Mouse (Mus musculus) ES-E14 (cell line): Measurements from ENCODE around the gene Igfals. TPM values are rescaled to one million over a fixed set of nuclear protein-coding genes. Genes with fewer than 3 reads are reported as not detected.
A peak's percentile ranks its signal among the peaks of the same experiment; 100 is the strongest.

ENCODE experiments used
- DNase-seq: peaks from one replicate; pipeline ENCODE4 v3.0.0-alpha.2; 2013; ENCODE audit warnings: low read depth, low spot score
- H3K27ac ChIP-seq: 2 replicates; pipeline ENCODE4 v1.5.1; 2012; ENCODE audit warnings: low read depth, mild to moderate bottlenecking, low read length, moderate library complexity, mixed read lengths; ENCODE audit not compliant: poor library complexity, insufficient read depth, severe bottlenecking
- H3K36me3 ChIP-seq: 2 replicates; pipeline ENCODE4 v1.6.1; 2012; ENCODE audit warnings: mild to moderate bottlenecking, low read length, moderate library complexity, mixed read lengths; ENCODE audit not compliant: control insufficient read depth, poor library complexity, insufficient read depth, severe bottlenecking
- H3K4me1 ChIP-seq, 2 experiments: fragments of 150-350 bp in 1 of 2; sonication (generic) in 1 of 2; 2 replicates each; pipeline ENCODE4 v1.6.1; 2012; ENCODE audit warnings: low read length in 2 of 2, mild to moderate bottlenecking in 1 of 2, mixed read lengths in 1 of 2; ENCODE audit not compliant: control insufficient read depth in 2 of 2, insufficient read depth in 2 of 2, poor library complexity in 1 of 2
- H3K4me3 ChIP-seq, 2 experiments: fragments of 150-350 bp in 1 of 2; sonication (generic) in 1 of 2; 2 replicates each; pipeline ENCODE4 v1.5.1; 2012; ENCODE audit warnings: low read length in 2 of 2, low read depth in 1 of 2, mild to moderate bottlenecking in 1 of 2, mixed read lengths in 1 of 2; ENCODE audit not compliant: insufficient read depth in 1 of 2, poor library complexity in 1 of 2, severe bottlenecking in 1 of 2
- H3K9ac ChIP-seq: 2 replicates; pipeline ENCODE4 v1.6.1; 2012; ENCODE audit warnings: low read depth, mild to moderate bottlenecking, low read length, mixed read lengths; ENCODE audit not compliant: poor library complexity, insufficient read depth, severe bottlenecking
- H3K9me3 ChIP-seq: fragments of 150-350 bp; sonication (generic); 2 replicates; pipeline ENCODE4 v1.6.1; 2012; ENCODE audit warnings: low read depth, mild to moderate bottlenecking, low read length; ENCODE audit not compliant: control insufficient read depth, insufficient read depth
- CHD2 ChIP-seq: IDR thresholded peaks from 2 replicates; pipeline ENCODE4 v1.6.1; 2014; ENCODE audit warnings: mild to moderate bottlenecking, low read depth, low read length, inconsistent platforms
- HCFC1 ChIP-seq: IDR thresholded peaks from 2 replicates; pipeline ENCODE4 v1.6.1; 2012; ENCODE audit warnings: low read length, inconsistent platforms, borderline replicate concordance; ENCODE audit not compliant: insufficient read depth
- MAFK ChIP-seq: IDR thresholded peaks from 2 replicates; pipeline ENCODE4 v1.6.1; 2014; ENCODE audit warnings: mild to moderate bottlenecking, low read depth, low read length, inconsistent platforms; ENCODE audit not compliant: insufficient read depth
- ZC3H11A ChIP-seq: IDR thresholded peaks from 2 replicates; pipeline ENCODE4 v1.6.1; 2012; ENCODE audit warnings: low read depth, mild to moderate bottlenecking, inconsistent platforms, low read length, borderline replicate concordance
- ZNF384 ChIP-seq: IDR thresholded peaks from 2 replicates; pipeline ENCODE4 v1.6.1; 2012; ENCODE audit warnings: low read depth, low read length, inconsistent platforms
- in situ Hi-C, 2 experiments: fragments of 600-800 bp; cut with MboI; formaldehyde crosslinking; loops; one replicate each; pipeline ENCODE4 v1.15.1; 2025; ENCODE audit warnings: low sequenced_read_pairs in 2 of 2, inconsistent platforms in 1 of 2; ENCODE audit not compliant: unreplicated experiment in 2 of 2
- total RNA-seq: library from RNA; depleted of rRNA; stranded (reverse); fragments of 300-350 nt; gene quantifications from 2 replicates; pipeline ENCODE4 v1.2.3, GENCODE M21; 2012

Igfals gene
- total RNA-seq, 1 experiment: 2.5 TPM

GRCm38 (mm10) chr17:24874989-24875388 lies 9.2 kb downstream of the Igfals start:
- Histone ChIP-seq H3K4me3 (no peak overlapping the region), H3K27ac (peak overlapping the region; percentile 33; the same call in 1 of the 2 replicates), H3K9me3 (no peaks in the 10 kb centered on the region), H3K9ac (no peak overlapping the region), H3K4me1 (peaks cover 8 to 21% of the 10 kb centered on the region in 2 experiments; a peak in 3 of 4 replicates), H3K36me3 (no peaks in the 10 kb centered on the region)
- in situ Hi-C loops: no loop called here
- DNase-seq: no peak
- TF ChIP-seq ZNF384 (no peak), CHD2 (no peak), MAFK (no peak), ZC3H11A (no peak)

DNA sequence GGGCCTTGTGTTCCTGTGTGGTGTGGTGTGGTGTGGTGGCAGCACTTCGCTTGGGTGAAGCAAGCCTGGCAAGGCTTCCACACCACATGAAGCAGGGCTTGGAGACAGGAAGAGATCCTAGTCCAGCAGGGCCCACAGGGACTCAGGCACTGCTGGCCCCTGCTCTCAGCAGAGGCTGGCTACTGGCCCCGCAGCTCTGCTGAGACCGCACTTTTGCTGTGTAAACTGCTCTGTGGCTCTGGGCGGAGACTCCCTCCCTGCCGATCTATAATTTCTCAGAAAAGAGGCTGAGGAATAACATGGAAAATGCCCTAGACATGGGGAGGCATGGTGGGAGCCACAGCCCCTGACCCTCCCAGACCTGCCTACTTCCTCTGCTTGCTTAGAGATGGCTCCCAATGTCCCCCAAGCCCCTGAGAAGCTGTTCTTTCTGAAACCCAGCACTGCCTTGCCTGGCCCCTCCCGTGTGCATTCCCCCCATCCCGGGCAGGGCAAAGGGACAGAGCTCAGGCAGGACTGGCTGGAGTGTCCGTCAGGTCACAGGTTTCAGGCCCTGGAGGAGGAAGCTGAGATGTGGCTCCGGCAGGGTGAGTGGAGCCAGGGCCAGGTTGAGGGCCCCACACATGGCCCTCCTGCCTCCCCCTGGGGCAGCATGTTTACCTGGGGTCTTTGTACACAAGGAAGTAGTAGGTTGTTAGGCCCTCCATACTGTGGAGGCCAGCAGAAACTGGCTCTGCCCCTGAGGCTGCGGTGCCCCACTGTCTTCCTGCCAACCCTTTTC lies 11.7 kb downstream of the Igfals start:
- peak overlapping the region; percentile 67 for H3K9ac ChIP-seq
- H3K36me3 ChIP-seq: peaks cover under 1% of the 10 kb centered on the region; the same call in 1 of the 2 replicates
- no peak for DNase-seq
- in situ Hi-C loops: no loop called here
- H3K27ac ChIP-seq: peak overlapping the region; percentile 49; the same call in 1 of the 2 replicates
- H3K4me1 ChIP-seq: peaks cover 5 to 26% of the 10 kb centered on the region in 2 experiments; a peak in 2 of 4 replicates
- TF ChIP-seq ZNF384 (no peak), MAFK (no peak), HCFC1 (no peak)
- peak overlapping the region; percentile 16 to 33 for H3K4me3 ChIP-seq
- H3K9me3 ChIP-seq: no peaks in the 10 kb centered on the region

DNA sequence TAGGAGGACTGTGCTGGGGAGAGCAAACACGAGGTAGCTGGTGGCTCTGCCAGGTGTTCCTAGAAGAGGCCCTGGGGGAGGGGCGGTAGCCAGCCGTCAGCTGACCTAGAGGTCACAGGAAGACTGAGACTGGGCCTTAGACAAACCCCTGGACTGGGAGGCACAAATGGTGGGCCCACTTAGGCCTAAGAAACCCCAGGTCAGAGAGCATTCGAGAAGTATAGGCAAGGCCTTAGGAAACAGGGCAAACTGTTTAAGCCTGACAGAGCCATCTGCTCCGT lies 12.3 kb downstream of the Igfals start:
- peaks cover 6% of the 10 kb centered on the region; the same call in 1 of the 2 replicates for H3K36me3 ChIP-seq
- H3K4me3 ChIP-seq: peak overlapping the region; percentile 16 to 33
- in situ Hi-C loops: no loop called here
- H3K4me1 ChIP-seq: peaks cover 5 to 23% of the 10 kb centered on the region in 2 experiments; a peak in 2 of 4 replicates
- TF ChIP-seq CHD2: no peak
- TF ChIP-seq ZNF384: no peak
- no peak for TF ChIP-seq HCFC1
- no peak for TF ChIP-seq MAFK
- TF ChIP-seq ZC3H11A: no peak
- H3K9ac ChIP-seq: peak overlapping the region; percentile 67
- no peak for DNase-seq
- H3K27ac ChIP-seq: no peak overlapping the region; the same call in 1 of the 2 replicates
- H3K9me3 ChIP-seq: no peaks in the 10 kb centered on the region

DNA sequence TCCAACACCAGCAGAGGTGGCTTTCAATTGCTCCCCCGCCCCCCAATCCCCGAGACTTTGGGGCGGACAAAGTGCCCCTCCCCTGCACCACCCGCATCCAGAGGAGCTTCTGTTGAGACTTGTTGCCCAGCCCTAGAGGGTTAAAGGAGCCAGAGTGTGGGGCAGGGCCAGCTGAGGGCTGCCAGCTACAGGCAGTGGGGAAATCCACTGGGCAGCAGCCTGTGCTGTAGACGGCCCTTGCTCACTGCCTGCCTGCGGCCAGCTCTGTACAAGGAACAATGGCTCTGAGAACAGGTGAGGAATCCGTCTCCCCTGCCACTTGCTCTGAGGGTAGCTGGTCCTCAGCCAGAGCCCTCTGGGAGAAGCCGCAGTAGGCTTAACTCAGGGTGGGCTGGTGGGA lies 12.7 kb downstream of the Igfals start:
- no peak for DNase-seq
- in situ Hi-C loops: no loop called here
- Histone ChIP-seq H3K4me1 (peaks cover 3 to 23% of the 10 kb centered on the region in 2 experiments; a peak in 2 of 4 replicates), H3K36me3 (peaks cover 9% of the 10 kb centered on the region; the same call in 1 of the 2 replicates), H3K9ac (peak overlapping the region; percentile 21; the same call in 1 of the 2 replicates), H3K4me3 (peak overlapping the region; percentile 16 to 26), H3K9me3 (no peaks in the 10 kb centered on the region), H3K27ac (no peak overlapping the region)
- no peak for TF ChIP-seq MAFK
- TF ChIP-seq ZNF384: no peak
- TF ChIP-seq HCFC1: no peak
- TF ChIP-seq CHD2: no peak
